Mouse (Mus musculus): Measurements from ENCODE around the gene Gpr82.

Gpr82 gene

GRCm38 (mm10) chrX:13688356-13688755 is 27.2 kb downstream of the Gpr82 start:
- in situ Hi-C loops (cut with MboI, MseI), result no loop called here

- in situ Hi-C loops (cut with MboI, MseI), result no loop called here
These were observed 30.7 kb downstream of the Gpr82 start for GRCm38 (mm10) chrX:13691865-13692264.

GRCm38 (mm10) chrX:13700681-13701080 is 39.5 kb downstream of the Gpr82 start:
- in situ Hi-C loops (cut with MboI, MseI), result loop anchor here (25.0 kb wide), 1 partner anchor 912 kb away; no protein-coding TSS in a partner anchor

- in situ Hi-C loops (cut with MboI, MseI), result loop anchor here (25.0 kb wide), 1 partner anchor 907 kb away; no protein-coding TSS in a partner anchor
These were observed 43.9 kb downstream of the Gpr82 start for GRCm38 (mm10) chrX:13705051-13705450.

GRCm38 (mm10) chrX:13710174-13710573 is 49.0 kb downstream of the Gpr82 start:
- in situ Hi-C loops (cut with MboI, MseI), result loop anchor here (25.0 kb wide), 1 partner anchor 902 kb away; no protein-coding TSS in a partner anchor

Data from T-helper 1 cell (primary cell).